ENCODE assay signal across 9 mouse cellular contexts in the genomic region with DNA sequence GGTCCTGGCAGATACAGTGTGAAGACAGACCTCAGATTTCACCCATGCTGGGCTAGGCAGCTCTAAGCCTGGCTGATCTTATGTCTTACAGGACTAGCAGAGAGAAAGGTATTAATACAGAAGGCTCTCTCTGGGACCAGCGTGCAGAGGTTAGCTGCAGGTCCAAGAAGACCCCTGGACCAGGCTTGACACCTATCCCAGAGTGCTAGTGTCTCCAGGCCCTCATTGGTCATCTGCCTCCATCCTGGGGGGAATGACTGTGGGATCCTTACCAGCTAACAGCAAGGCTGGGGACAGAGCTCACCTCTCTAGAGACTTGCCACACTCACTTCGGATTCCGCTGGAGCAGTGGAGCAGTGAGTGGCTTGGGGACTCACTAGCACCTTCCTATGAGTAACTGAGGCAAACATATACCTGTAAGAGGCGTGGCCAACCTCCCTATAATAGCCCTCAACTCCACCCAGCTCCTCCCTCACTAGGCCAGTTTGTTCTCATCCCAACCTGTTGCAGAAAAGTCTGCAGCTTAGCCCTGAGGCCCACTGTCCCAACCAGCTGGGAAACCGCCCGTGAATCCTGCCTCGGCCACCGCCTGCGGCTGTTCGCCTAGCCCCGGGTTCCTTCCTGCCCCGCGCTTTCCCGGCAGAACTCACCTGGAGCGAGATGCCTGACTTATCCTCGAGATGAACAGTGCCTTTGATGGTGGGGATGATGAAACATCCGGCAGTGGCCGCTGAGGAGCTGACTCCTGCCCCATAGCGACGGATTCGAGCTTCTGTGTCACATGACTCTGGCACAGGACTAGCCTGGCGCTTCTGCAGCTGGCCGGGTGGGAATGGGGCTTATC. TPM values are rescaled to one million over a fixed set of nuclear protein-coding genes. Genes with fewer than 3 reads are reported as not detected.
DNase-seq lines count a peak whose midpoint lies in the region; ATAC-seq and TF ChIP-seq lines count a peak whose summit lies in the region.
"Had no signal": no experiment of that assay in that cellular context is flagged by ENCODE, and none has a peak within 500 bp of the region (broad histone marks: within the 10 kb centered on the region; RNA-seq: fewer than 3 reads in every experiment).

A gene (minus strand): TSS at position 725 of the 844 bp plus-strand sequence.

- peak; percentile 76; the same call in 1 of the 2 replicates for ATAC-seq in kidney, postnatal 0 days (replicated peaks; ENCODE audit: low FRiP score, low read depth)
- ATAC-seq in megakaryocyte progenitor cell, adult 5-6 weeks (replicated peaks; ENCODE audit: poor library complexity), result peak; percentile 71
- no peak for ATAC-seq in erythroid progenitor cell, adult 5-6 weeks (replicated peaks; ENCODE audit: low FRiP score, poor library complexity, severe bottlenecking)

- H3K4me1 ChIP-seq in kidney, postnatal 0 days (replicated peaks; ENCODE audit: insufficient read depth, low read length), result no peaks in the 10 kb centered on the region

- H3K9me3 ChIP-seq in kidney, postnatal 0 days (replicated peaks; ENCODE audit: low read length), result no peaks in the 10 kb centered on the region

- no peaks in the 10 kb centered on the region for H3K36me3 ChIP-seq in kidney, postnatal 0 days (ENCODE audit: insufficient read depth, low read length)

- WGBS in kidney, postnatal 0 days, result 13% methylated on average over 23 of the region's 23 CpGs

- H3K4me2 ChIP-seq in kidney, postnatal 0 days (ENCODE audit: low read length), result peak within 1 kb of the TSS; percentile 43

- peak; percentile 36 for DNase-seq in adrenal gland, postnatal 14 days
- DNase-seq in adrenal gland, adult 8-10 months, result no peak
- DNase-seq in adrenal gland, postnatal 36 days, result peak; percentile 11 to 27
- peak; percentile 22 for DNase-seq in heart, adult 8-10 months (ENCODE audit: low spot score)
- peak; percentile 33 for DNase-seq in kidney, postnatal 0 days (ENCODE audit: low spot score)
- no peak for DNase-seq in thymus, postnatal 0 days (ENCODE audit: low spot score)

- peak; percentile 32; the same call in 1 of the 2 replicates for TF ChIP-seq CTCF in kidney, postnatal 0 days (IDR thresholded peaks at IDR 0.05; ENCODE audit: low read depth)

- H3K4me3 ChIP-seq in kidney, postnatal 0 days (replicated peaks; ENCODE audit: low read depth, low read length), result no peak within 1 kb of the TSS; the same call in 1 of the 2 replicates
- H3K4me3 ChIP-seq: erythroblast, embryonic 14.5 days had no signal

- no peak within 1 kb of the TSS for H3K27ac ChIP-seq in kidney, postnatal 0 days

- H3K27me3 ChIP-seq in kidney, postnatal 0 days (ENCODE audit: insufficient read depth, low read length), result no peaks in the 10 kb centered on the region

- H3K9ac ChIP-seq in kidney, postnatal 0 days (ENCODE audit: low read depth, low read length), result no peak within 1 kb of the TSS

RNA-seq across cellular contexts. Expression of the gene that starts here (rescaled TPM):
- not detected in 2 replicates for total RNA-seq in adrenal gland, postnatal 14 days (2021)
- not detected for total RNA-seq in adrenal gland, adult 8-10 months (2022)
- not detected for total RNA-seq in adrenal gland, postnatal 36 days (2021)
- total RNA-seq in heart, adult 8-10 months (2022), result under 1 TPM in 1 of 4 experiments, not detected in 3; 0.16 TPM
- 0.21 and 0.22 TPM in 2 replicates for polyA plus RNA-seq in kidney, postnatal 0 days (2015; fragmentation: Nextera tagmentation; extraction: Ambion mirVana)
- total RNA-seq in megakaryocyte progenitor cell, adult 5-6 weeks (2015), result not detected in 2 replicates
- total RNA-seq in megakaryocyte progenitor cell, adult 5-6 weeks (2017), result not detected in 2 replicates
- 0.08 and 0.10 TPM in 2 replicates for polyA plus RNA-seq in thymus, postnatal 0 days (2015; fragmentation: Nextera tagmentation; extraction: Ambion mirVana)
- not detected in 2 replicates for total RNA-seq in erythroid progenitor cell, adult 5-6 weeks (2015; ENCODE audit: low replicate concordance)
- not detected in 2 replicates for total RNA-seq in erythroid progenitor cell, adult 5-6 weeks (2017; ENCODE audit: low replicate concordance)
- polyA plus RNA-seq: erythroblast, embryonic 14.5 days had no signal

Comparison
In these comparisons a context has a peak if more than half of its experiments do, and no peak if none do; other contexts are left out.
1. Peak in DNase-seq in adrenal gland, postnatal 14 days; RNA of the gene not detected or under 1 TPM.
2. Peak in DNase-seq in adrenal gland, postnatal 36 days; RNA of the gene not detected or under 1 TPM.
3. Peak in DNase-seq in heart, adult 8-10 months; RNA of the gene not detected or under 1 TPM.
4. Peak in DNase-seq, ATAC-seq and H3K4me2 ChIP-seq in kidney, postnatal 0 days; RNA of the gene not detected or under 1 TPM.
5. Peak in ATAC-seq in megakaryocyte progenitor cell, adult 5-6 weeks; RNA of the gene not detected or under 1 TPM.